ENCODE assay signal across 9 mouse cellular contexts in genomic region chr8:78003888-78004543, GRCm38 (mm10).
DNase-seq lines count a peak whose midpoint lies in the region; ATAC-seq and TF ChIP-seq lines count a peak whose summit lies in the region.
"Had no signal": no experiment of that assay in that cellular context is flagged by ENCODE, and none has a peak within 500 bp of the region (broad histone marks: within the 10 kb centered on the region; RNA-seq: fewer than 3 reads in every experiment).

No protein-coding gene starts in this region.

- intact Hi-C loops in heart, adult 2 months (cut with DNase I) = loop anchor here (1.0 to 10.0 kb wide), 3 partner anchors 282 to 589 kb away; partner anchors contain the start of gene Ednra

- no peak overlapping the region for H3K9ac ChIP-seq in heart, adult 2 months (ENCODE audit: low read depth, low read length)
- H3K9ac ChIP-seq in kidney, embryonic 15.5 days = no peak overlapping the region
- no peak overlapping the region for H3K9ac ChIP-seq in liver, embryonic 14.5 days (replicated peaks)
- H3K9ac ChIP-seq in neural tube, embryonic 12.5 days = no peak overlapping the region
- H3K9ac ChIP-seq: embryonic facial prominence, embryonic 13.5 days had no signal

- no peaks in the 10 kb centered on the region for H3K36me3 ChIP-seq in heart, adult 2 months (ENCODE audit: control insufficient read depth, insufficient read depth, low read length)
- H3K36me3 ChIP-seq in kidney, embryonic 15.5 days = no peaks in the 10 kb centered on the region
- H3K36me3 ChIP-seq in liver, embryonic 14.5 days (replicated peaks; ENCODE audit: control insufficient read depth, insufficient read depth, low read depth) = no peaks in the 10 kb centered on the region
- no peaks in the 10 kb centered on the region for H3K36me3 ChIP-seq in neural tube, embryonic 12.5 days
- H3K36me3 ChIP-seq: embryonic facial prominence, embryonic 13.5 days had no signal

- 15% methylated on average over 10 of the region's 10 CpGs for WGBS in heart, adult 2 months
- WGBS in kidney, embryonic 15.5 days = 14% methylated on average over 10 of the region's 10 CpGs
- WGBS in liver, embryonic 14.5 days (ENCODE audit: insufficient replicate concordance) = 12% methylated on average over 10 of the region's 10 CpGs
- WGBS in neural tube, embryonic 12.5 days = 17% methylated on average over 10 of the region's 10 CpGs

- TF ChIP-seq EP300 in heart, adult 2 months (IDR thresholded peaks at IDR 0.05; ENCODE audit: insufficient read depth, low read depth, low read length) = 0 out of 2 replicates have a peak, but pooled peaks have one; percentile 51
- no peak for TF ChIP-seq EP300 in liver, embryonic 14.5 days (IDR thresholded peaks at IDR 0.05; ENCODE audit: low read depth)

- no peaks in the 10 kb centered on the region for H3K79me2 ChIP-seq in heart, adult 2 months (replicated peaks; ENCODE audit: control insufficient read depth, insufficient read depth, low read length)

- no peak overlapping the region for H3K4me2 ChIP-seq in kidney, embryonic 15.5 days
- H3K4me2 ChIP-seq in liver, embryonic 14.5 days (ENCODE audit: low read depth) = no peak overlapping the region
- no peak overlapping the region for H3K4me2 ChIP-seq in neural tube, embryonic 12.5 days (replicated peaks)
- H3K4me2 ChIP-seq: embryonic facial prominence, embryonic 13.5 days had no signal

- ATAC-seq in kidney, embryonic 15.5 days (replicated peaks; ENCODE audit: low FRiP score) = peak; percentile 73; the same call in 1 of the 2 replicates
- ATAC-seq in liver, embryonic 14.5 days (ENCODE audit: insufficient read depth) = no peak
- ATAC-seq in neural tube, embryonic 12.5 days (ENCODE audit: low FRiP score, low read depth) = peak; percentile 80

- no peak for TF ChIP-seq POLR2A in heart, adult 2 months (IDR thresholded peaks at IDR 0.05; ENCODE audit: insufficient read depth, low read depth, low read length)

- TF ChIP-seq CTCF in heart, adult 2 months (IDR thresholded peaks at IDR 0.05) = no peak; the same call in 1 of the 2 replicates
- peak; percentile 80 for TF ChIP-seq CTCF in liver, embryonic 14.5 days (IDR thresholded peaks at IDR 0.05; ENCODE audit: low read depth)

- H3K4me3 ChIP-seq in heart, adult 2 months = no peak overlapping the region
- H3K4me3 ChIP-seq in kidney, embryonic 15.5 days (replicated peaks) = no peak overlapping the region
- no peak overlapping the region for H3K4me3 ChIP-seq in liver, embryonic 14.5 days (ENCODE audit: insufficient read depth in 1 of 2, low read depth in 2 of 2, low read length in 2 of 2)
- H3K4me3 ChIP-seq in neural tube, embryonic 12.5 days = no peak overlapping the region
- H3K4me3 ChIP-seq: embryonic facial prominence, embryonic 13.5 days had no signal

- no peaks in the 10 kb centered on the region for H3K9me3 ChIP-seq in kidney, embryonic 15.5 days (replicated peaks)
- H3K9me3 ChIP-seq in liver, embryonic 14.5 days (ENCODE audit: control insufficient read depth, low read length) = no peaks in the 10 kb centered on the region
- H3K9me3 ChIP-seq in neural tube, embryonic 12.5 days = no peaks in the 10 kb centered on the region
- H3K9me3 ChIP-seq: embryonic facial prominence, embryonic 13.5 days had no signal

- no peaks in the 10 kb centered on the region for H3K27me3 ChIP-seq in heart, adult 2 months (ENCODE audit: control insufficient read depth, insufficient read depth, low read length)
- H3K27me3 ChIP-seq in kidney, embryonic 15.5 days = no peaks in the 10 kb centered on the region
- H3K27me3 ChIP-seq in liver, embryonic 14.5 days (ENCODE audit: control insufficient read depth, insufficient read depth, low read length) = no peaks in the 10 kb centered on the region
- no peaks in the 10 kb centered on the region for H3K27me3 ChIP-seq in neural tube, embryonic 12.5 days (replicated peaks)
- H3K27me3 ChIP-seq: embryonic facial prominence, embryonic 13.5 days had no signal

- no peak overlapping the region for H3K27ac ChIP-seq in heart, adult 2 months
- no peak overlapping the region for H3K27ac ChIP-seq in kidney, embryonic 15.5 days
- no peak overlapping the region for H3K27ac ChIP-seq in liver, embryonic 14.5 days
- no peak overlapping the region for H3K27ac ChIP-seq in neural tube, embryonic 12.5 days
- H3K27ac ChIP-seq: embryonic facial prominence, embryonic 13.5 days had no signal

- no peaks in the 10 kb centered on the region for H3K4me1 ChIP-seq in heart, adult 2 months (ENCODE audit: control insufficient read depth, insufficient read depth, low read length)
- H3K4me1 ChIP-seq in kidney, embryonic 15.5 days = peaks cover 9% of the 10 kb centered on the region; the same call in 1 of the 2 replicates
- H3K4me1 ChIP-seq in liver, embryonic 14.5 days (replicated peaks; ENCODE audit: control insufficient read depth in 2 of 2, insufficient read depth in 2 of 2, low read length in 1 of 2) = peaks cover 0 to 4% of the 10 kb centered on the region in 2 experiments; a peak in 1 of 4 replicates
- H3K4me1 ChIP-seq in neural tube, embryonic 12.5 days = no peaks in the 10 kb centered on the region

- peak; percentile 49 to 54 for DNase-seq in B cell, adult 2 months
- DNase-seq in adipocyte (ENCODE audit: low spot score) = peak; percentile 82
- DNase-seq in embryo, embryonic 10 days (ENCODE audit: low spot score) = peak; percentile 90
- peak; percentile 52 to 55 for DNase-seq in heart, adult 2 months
- DNase-seq in liver, embryonic 14.5 days (ENCODE audit: low read depth in 3 of 3, low spot score in 3 of 3) = no peak
- DNase-seq in telencephalon, adult 2 months (ENCODE audit: low read depth, low spot score) = peak; percentile 43

Comparison
In these comparisons a context has a peak if more than half of its experiments do, and no peak if none do; other contexts are left out.
1. DNase-seq: peak in B cell, adult 2 months (2 of 2), adipocyte (single experiment), embryo, embryonic 10 days (single experiment), heart, adult 2 months (2 of 2) and telencephalon, adult 2 months (single experiment); none in liver, embryonic 14.5 days (0 of 3).